Mouse (Mus musculus) heart, embryonic 14.5 days (tissue): ENCODE results near the gene Gm9821. TPM values are rescaled to one million over a fixed set of nuclear protein-coding genes. Genes with fewer than 3 reads are reported as not detected.

ENCODE experiments used
- ATAC-seq: fragments of 200-750 bp; cut with Nextera tagmentation; 2 replicates; pipeline ENCODE4 v1.8.0; 2017; ENCODE audit warnings: low read depth, moderate TSS enrichment; ENCODE audit not compliant: insufficient number of reproducible peaks, insufficient read depth, low FRiP score
- H3K27ac ChIP-seq, 2 experiments: fragments of 200-500 bp in 1 of 2; fragments of 300-500 bp in 1 of 2; sonication (generic) in 1 of 2; replicated peaks in 1 of 2; 2 replicates each; pipeline ENCODE4 v1.5.1; 2012 to 2014; ENCODE audit warnings: low read depth in 2 of 2, low read length in 2 of 2, control low read depth in 1 of 2, mild to moderate bottlenecking in 1 of 2, mixed read lengths in 1 of 2; ENCODE audit not compliant: control insufficient read depth in 1 of 2, insufficient read depth in 1 of 2
- H3K27me3 ChIP-seq: fragments of 300-500 bp; sonication (generic); 2 replicates; pipeline ENCODE4 v1.6.1; 2014; ENCODE audit warnings: mild to moderate bottlenecking, low read length, control low read depth; ENCODE audit not compliant: control insufficient read depth, insufficient read depth
- H3K36me3 ChIP-seq: fragments of 300-500 bp; sonication (generic); 2 replicates; pipeline ENCODE4 v1.6.1; 2014; ENCODE audit warnings: mild to moderate bottlenecking, control low read depth, low read length, mixed read lengths; ENCODE audit not compliant: control insufficient read depth, insufficient read depth
- H3K4me1 ChIP-seq, 2 experiments: fragments of 200-500 bp in 1 of 2; fragments of 300-500 bp in 1 of 2; sonication (generic) in 1 of 2; 2 replicates each; pipeline ENCODE4 v1.6.1; 2012 to 2014; ENCODE audit warnings: low read length in 2 of 2, control low read depth in 1 of 2, mixed read lengths in 1 of 2; ENCODE audit not compliant: control insufficient read depth in 2 of 2, insufficient read depth in 2 of 2
- H3K4me2 ChIP-seq: fragments of 300-500 bp; sonication (generic); 2 replicates; pipeline ENCODE4 v1.6.1; 2014; ENCODE audit warnings: mild to moderate bottlenecking, low read length
- H3K4me3 ChIP-seq, 2 experiments: fragments of 200-500 bp in 1 of 2; fragments of 300-500 bp in 1 of 2; sonication (generic) in 1 of 2; 2 replicates each; pipeline ENCODE4 v1.5.1; 2012 to 2014; ENCODE audit warnings: low read length in 2 of 2, mild to moderate bottlenecking in 2 of 2, control low read depth in 1 of 2, low read depth in 1 of 2, moderate library complexity in 1 of 2; ENCODE audit not compliant: control insufficient read depth in 1 of 2, insufficient read depth in 1 of 2
- H3K9ac ChIP-seq: fragments of 300-500 bp; sonication (generic); 2 replicates; pipeline ENCODE4 v1.6.1; 2014; ENCODE audit warnings: mild to moderate bottlenecking, low read length
- H3K9me3 ChIP-seq: fragments of 300-500 bp; sonication (generic); 2 replicates; pipeline ENCODE4 v1.6.1; 2016; ENCODE audit warnings: low read length, control low read depth; ENCODE audit not compliant: control insufficient read depth
- WGBS: fragments of 180-500 bp; shearing (Covaris S2); extraction: QIAGEN DNeasy Blood & Tissue Kit; methylation state at CpG from one replicate; pipeline ENCODE4 v1.1.7; 2014; 5-methylcytosine and 5-hydroxymethylcytosine counted together
- polyA plus RNA-seq: library from polyadenylated mRNA; unstranded; fragments of >200 nt; fragmentation: Nextera tagmentation; extraction: Ambion mirVana; gene quantifications from 2 replicates; pipeline ENCODE4 v1.2.1, GENCODE M21; 2014

The Gm9821 gene
- 2.8 and 3.5 TPM in 2 replicates for polyA plus RNA-seq

DNA sequence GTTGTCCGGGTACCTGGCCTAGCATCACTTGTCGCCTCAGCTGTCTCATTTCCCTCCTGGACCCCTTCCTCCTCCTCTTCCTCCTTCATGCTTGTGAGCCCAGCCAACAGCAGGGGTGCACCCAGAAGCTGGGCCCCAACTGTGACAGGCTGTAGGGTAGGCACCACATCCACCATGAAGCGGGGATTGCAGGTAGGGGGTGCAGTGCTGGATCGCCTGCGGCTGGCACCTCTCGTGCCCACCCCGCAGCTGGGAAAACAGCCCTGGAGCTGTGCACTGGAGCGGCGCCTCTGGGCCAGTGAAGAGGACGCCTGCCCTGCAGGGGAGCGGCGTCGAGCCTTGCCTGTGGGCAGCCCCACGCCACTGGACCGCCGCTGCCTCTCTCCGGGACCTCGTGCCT is at the start of gene Gm9821:
TSS of gene Gm9821 (plus strand) at position 221 of the 400 bp plus-strand sequence.
- peak within 1 kb of the TSS; percentile 69; the same call in 1 of the 2 replicates for H3K4me2 ChIP-seq
- WGBS, result 91% methylated on average over 18 of the region's 18 CpGs
- H3K9ac ChIP-seq, result peak within 1 kb of the TSS; percentile 61; the same call in 1 of the 2 replicates
- H3K9me3 ChIP-seq, result no peaks in the 10 kb centered on the region
- ATAC-seq, result no peak
- peaks cover 35 to 60% of the 10 kb centered on the region in 2 experiments for H3K4me1 ChIP-seq
- peaks cover 41% of the 10 kb centered on the region for H3K36me3 ChIP-seq
- H3K27ac ChIP-seq, result peak within 1 kb of the TSS in 1 of 2 experiments; percentile 49; a peak in 2 of 4 replicates
- H3K27me3 ChIP-seq, result no peaks in the 10 kb centered on the region
- H3K4me3 ChIP-seq, result no peak within 1 kb of the TSS

DNA sequence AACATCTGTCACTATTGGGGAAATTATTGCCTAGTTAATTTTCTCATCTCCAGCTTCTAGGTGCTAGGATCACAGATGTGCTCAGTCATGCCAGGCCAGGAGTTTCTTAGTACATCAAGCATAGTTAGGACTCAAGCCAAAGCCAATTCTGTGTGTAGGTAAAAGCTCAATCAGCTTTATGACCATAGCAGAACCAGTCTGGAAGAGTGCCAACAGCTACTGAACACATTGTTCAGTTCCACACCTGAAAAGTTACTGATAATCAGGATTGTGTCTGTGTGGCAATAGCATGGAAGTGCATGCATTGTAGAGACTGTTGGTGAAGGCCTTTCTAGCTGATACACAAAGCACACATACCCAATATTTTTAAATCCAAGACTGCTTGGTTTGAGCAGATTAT is 47.5 kb upstream of the Gm9821 start:
- H3K4me3 ChIP-seq, result no peak overlapping the region
- no peak overlapping the region for H3K9ac ChIP-seq
- peaks cover 25% of the 10 kb centered on the region for H3K36me3 ChIP-seq
- no peaks in the 10 kb centered on the region for H3K27me3 ChIP-seq
- no peaks in the 10 kb centered on the region for H3K9me3 ChIP-seq
- no peak overlapping the region for H3K27ac ChIP-seq
- no peak overlapping the region for H3K4me2 ChIP-seq
- no peak for ATAC-seq
- H3K4me1 ChIP-seq, result no peaks in the 10 kb centered on the region

DNA sequence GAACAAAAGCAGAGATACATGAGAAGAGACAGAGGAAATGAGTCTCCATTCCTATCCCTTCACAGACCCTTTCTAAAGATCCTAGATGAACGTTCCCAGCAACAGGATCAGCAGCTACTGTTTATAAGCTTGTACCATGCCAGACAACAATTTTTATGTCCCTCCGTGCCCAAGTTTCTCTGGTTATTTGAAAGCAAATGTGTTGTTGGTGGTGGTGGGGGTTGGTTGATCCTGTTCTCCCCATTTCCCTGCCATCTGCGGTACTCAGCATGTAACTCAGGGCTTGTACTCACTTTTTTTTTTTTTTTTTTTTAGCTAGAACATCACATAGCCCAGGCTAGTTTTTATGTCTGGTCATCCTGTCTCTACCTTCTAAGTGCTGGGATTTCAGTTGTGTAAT is 46.4 kb upstream of the Gm9821 start:
- H3K9ac ChIP-seq, result no peak overlapping the region
- ATAC-seq, result no peak
- H3K4me2 ChIP-seq, result no peak overlapping the region
- 91% methylated on average over 3 of the region's 3 CpGs for WGBS
- H3K4me1 ChIP-seq, result no peaks in the 10 kb centered on the region
- H3K27ac ChIP-seq, result no peak overlapping the region
- H3K36me3 ChIP-seq, result peaks cover 25% of the 10 kb centered on the region
- no peak overlapping the region for H3K4me3 ChIP-seq
- H3K9me3 ChIP-seq, result no peaks in the 10 kb centered on the region
- H3K27me3 ChIP-seq, result no peaks in the 10 kb centered on the region

DNA sequence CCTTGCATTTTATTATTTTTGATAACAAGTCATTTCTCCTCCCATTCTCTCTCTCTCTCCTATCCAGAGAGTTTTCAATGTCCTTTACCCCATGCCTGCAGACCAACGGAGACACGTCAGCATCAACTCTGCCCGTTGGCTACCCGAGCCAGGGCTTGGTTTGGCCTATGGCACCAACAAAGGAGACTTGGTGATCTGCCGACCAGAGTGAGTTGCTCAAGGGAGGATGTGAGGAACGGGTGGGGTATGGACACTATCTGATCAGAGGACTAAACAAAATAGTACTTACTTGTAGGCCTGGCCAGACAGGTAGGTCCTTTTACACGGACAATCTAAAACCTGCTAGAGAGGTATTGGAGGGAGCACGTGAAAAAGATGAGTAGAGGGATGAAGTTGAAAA is 45.1 kb upstream of the Gm9821 start:
- Histone ChIP-seq H3K27ac (no peak overlapping the region), H3K9ac (no peak overlapping the region), H3K4me3 (no peak overlapping the region), H3K4me1 (no peaks in the 10 kb centered on the region), H3K36me3 (peaks cover 26% of the 10 kb centered on the region), H3K4me2 (no peak overlapping the region), H3K27me3 (no peaks in the 10 kb centered on the region), H3K9me3 (no peaks in the 10 kb centered on the region)
- 90% methylated on average over 8 of the region's 8 CpGs for WGBS
- ATAC-seq, result no peak

DNA sequence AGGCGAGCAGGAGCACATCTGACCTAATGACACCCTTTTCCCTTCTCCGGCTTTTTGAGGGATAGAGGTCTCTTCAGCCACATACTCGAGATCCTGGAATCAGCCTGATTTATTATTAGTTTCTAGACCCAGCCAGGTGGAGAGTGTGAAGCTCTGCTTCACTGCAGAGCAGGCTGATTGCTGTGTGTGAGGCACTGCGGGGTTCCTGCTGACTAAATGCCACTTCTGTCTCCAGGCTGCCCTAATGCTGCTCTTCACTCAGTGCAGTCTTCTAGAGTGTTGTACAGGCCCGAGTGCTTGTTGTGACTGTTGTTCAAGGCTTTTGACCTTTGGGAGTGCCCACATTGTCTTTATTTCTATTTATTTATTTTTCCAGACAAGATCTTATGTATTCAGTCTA is 43.2 kb upstream of the Gm9821 start:
- H3K4me1 ChIP-seq, result no peaks in the 10 kb centered on the region
- no peak overlapping the region for H3K9ac ChIP-seq
- no peaks in the 10 kb centered on the region for H3K9me3 ChIP-seq
- H3K27me3 ChIP-seq, result no peaks in the 10 kb centered on the region
- H3K4me2 ChIP-seq, result no peak overlapping the region
- H3K27ac ChIP-seq, result no peak overlapping the region
- no peak overlapping the region for H3K4me3 ChIP-seq
- 78% methylated on average over 5 of the region's 5 CpGs for WGBS
- ATAC-seq, result no peak
- H3K36me3 ChIP-seq, result peaks cover 24% of the 10 kb centered on the region

DNA sequence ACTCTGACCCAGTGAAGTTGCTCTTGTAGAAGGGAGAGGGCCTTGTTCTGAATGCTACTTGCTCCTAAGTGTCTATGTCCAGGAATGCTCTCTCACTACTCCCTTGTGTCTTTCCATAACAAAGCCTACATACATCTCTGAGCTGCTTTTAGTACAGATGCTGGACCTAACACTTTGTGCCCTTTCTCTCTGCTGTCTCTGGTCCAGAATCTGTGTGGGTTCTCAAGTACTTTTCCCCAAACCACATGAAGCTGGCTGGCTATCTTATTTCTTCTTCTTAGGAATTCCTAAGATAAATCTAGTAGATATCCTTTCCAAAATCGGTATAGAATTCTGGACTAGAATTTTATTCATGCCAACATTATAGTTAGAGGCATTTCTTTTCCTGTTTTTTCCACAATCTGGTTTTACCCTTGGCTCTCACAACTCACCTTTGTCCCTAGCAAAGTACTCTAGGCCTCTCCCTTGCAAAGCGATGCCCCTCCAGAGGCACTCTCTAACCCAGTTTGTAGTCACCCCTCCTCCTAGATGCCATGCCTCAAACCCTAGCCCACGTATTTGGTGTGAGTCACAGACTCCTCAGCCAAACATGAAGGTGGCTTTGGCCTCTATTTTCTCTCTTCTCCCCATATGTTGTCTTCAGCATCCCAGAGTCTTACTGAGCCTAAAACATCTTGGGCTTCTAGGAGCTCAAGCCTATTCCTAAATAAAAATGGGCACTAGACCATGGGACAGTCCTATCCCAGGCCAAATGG is 42.2 kb upstream of the Gm9821 start:
- no peak for ATAC-seq
- 83% methylated on average over 3 of the region's 3 CpGs for WGBS
- no peaks in the 10 kb centered on the region for H3K4me1 ChIP-seq

DNA sequence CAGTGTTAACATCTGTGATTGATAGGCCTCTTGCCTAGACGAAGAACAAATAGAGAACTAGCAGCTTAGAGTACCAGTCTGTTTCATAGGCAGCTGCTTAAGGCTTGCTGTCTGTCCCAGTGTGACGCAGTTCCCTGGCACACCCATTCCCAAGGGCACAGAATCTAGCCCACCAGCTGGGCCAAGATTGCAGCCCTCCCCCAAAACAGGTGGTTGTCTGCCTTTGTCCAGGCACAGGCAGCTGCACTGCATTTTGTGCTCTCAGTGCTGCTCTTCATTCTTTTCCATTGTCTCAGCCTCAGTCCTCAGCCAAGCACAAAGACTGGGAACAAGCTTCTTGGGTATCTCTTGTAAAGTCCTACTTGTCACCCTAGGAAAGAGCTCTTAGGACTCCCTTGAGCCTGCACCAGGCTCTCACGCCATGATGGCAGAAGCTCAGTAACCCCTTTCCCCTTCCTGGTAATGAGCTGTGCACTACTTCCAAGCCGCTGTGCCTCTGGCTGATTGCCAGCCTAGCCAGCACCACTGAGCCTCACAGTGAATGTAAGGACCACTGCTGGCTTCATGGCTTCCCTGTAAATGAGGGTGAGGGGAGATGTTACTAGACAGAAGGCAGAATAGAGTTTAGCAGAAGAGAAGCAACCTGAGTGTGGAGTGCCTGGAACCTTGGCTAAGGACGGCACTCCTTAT is 40.7 kb upstream of the Gm9821 start:
- Histone ChIP-seq H3K9me3 (no peaks in the 10 kb centered on the region), H3K9ac (no peak overlapping the region), H3K4me2 (no peak overlapping the region), H3K4me1 (no peaks in the 10 kb centered on the region), H3K36me3 (peaks cover 25% of the 10 kb centered on the region), H3K4me3 (no peak overlapping the region), H3K27me3 (no peaks in the 10 kb centered on the region), H3K27ac (no peak overlapping the region)
- no peak for ATAC-seq
- 68% methylated on average over 5 of the region's 5 CpGs for WGBS

More for the DNA sequence above, 42.2 kb upstream of the Gm9821 start:
- H3K9ac ChIP-seq, result no peak overlapping the region
- no peaks in the 10 kb centered on the region for H3K9me3 ChIP-seq
- H3K27ac ChIP-seq, result no peak overlapping the region
- H3K4me3 ChIP-seq, result no peak overlapping the region
- H3K36me3 ChIP-seq, result peaks cover 26% of the 10 kb centered on the region
- no peak overlapping the region for H3K4me2 ChIP-seq
- H3K27me3 ChIP-seq, result no peaks in the 10 kb centered on the region
